Mouse (Mus musculus) intestine, embryonic 14.5 days (tissue): ENCODE data around the gene Pard3b. TPM values are rescaled to one million over a fixed set of nuclear protein-coding genes. Genes with fewer than 3 reads are reported as not detected.

ENCODE experiments used
- ATAC-seq: fragments of 200-750 bp; cut with Nextera tagmentation; replicated peaks from 2 replicates; pipeline ENCODE4 v1.8.0; 2017; ENCODE audit warnings: low read depth, moderate number of reproducible peaks, moderate TSS enrichment, moderate library complexity; ENCODE audit not compliant: low FRiP score, low TSS enrichment
- DNase-seq: peaks from one replicate; pipeline ENCODE4 v3.0.0-alpha.2; 2018; ENCODE audit warnings: low spot score
- H3K27ac ChIP-seq: fragments of 300-500 bp; sonication (generic); 2 replicates; pipeline ENCODE4 v1.5.1; 2014; ENCODE audit warnings: low read depth, mild to moderate bottlenecking, control low read depth
- H3K27me3 ChIP-seq: fragments of 300-500 bp; sonication (generic); replicated peaks from 2 replicates; pipeline ENCODE4 v1.6.1; 2014; ENCODE audit warnings: low read length, control low read depth; ENCODE audit not compliant: control insufficient read depth, insufficient read depth
- H3K36me3 ChIP-seq: fragments of 300-500 bp; sonication (generic); 2 replicates; pipeline ENCODE4 v1.6.1; 2014; ENCODE audit warnings: low read length, control low read depth; ENCODE audit not compliant: control insufficient read depth, insufficient read depth
- H3K4me1 ChIP-seq: fragments of 300-500 bp; sonication (generic); replicated peaks from 2 replicates; pipeline ENCODE4 v1.6.1; 2014; ENCODE audit warnings: low read length, control low read depth, mixed read lengths; ENCODE audit not compliant: control insufficient read depth, insufficient read depth
- H3K4me2 ChIP-seq: fragments of 300-500 bp; sonication (generic); 2 replicates; pipeline ENCODE4 v1.6.1; 2014; ENCODE audit warnings: low read length
- H3K4me3 ChIP-seq: fragments of 300-500 bp; sonication (generic); 2 replicates; pipeline ENCODE4 v1.5.1; 2014; ENCODE audit warnings: low read depth, low read length, control low read depth, mixed read lengths
- H3K9ac ChIP-seq: fragments of 300-500 bp; sonication (generic); 2 replicates; pipeline ENCODE4 v1.6.1; 2014; ENCODE audit warnings: mild to moderate bottlenecking, low read length
- H3K9me3 ChIP-seq: fragments of 300-500 bp; sonication (generic); 2 replicates; pipeline ENCODE4 v1.6.1; 2016; ENCODE audit warnings: low read length, control low read depth; ENCODE audit not compliant: control insufficient read depth
- WGBS: fragments of 180-500 bp; shearing (Covaris S2); extraction: QIAGEN DNeasy Blood & Tissue Kit; methylation state at CpG from one replicate; pipeline ENCODE4 v1.1.7; 2014; 5-methylcytosine and 5-hydroxymethylcytosine counted together
- polyA plus RNA-seq: library from polyadenylated mRNA; unstranded; fragments of >200 nt; fragmentation: Nextera tagmentation; extraction: Ambion mirVana; gene quantifications from 2 replicates; pipeline ENCODE4 v1.2.1, GENCODE M21; 2014

Gene Pard3b
- polyA plus RNA-seq, 1 experiment from 2014 or later = 37.7 TPM

DNA sequence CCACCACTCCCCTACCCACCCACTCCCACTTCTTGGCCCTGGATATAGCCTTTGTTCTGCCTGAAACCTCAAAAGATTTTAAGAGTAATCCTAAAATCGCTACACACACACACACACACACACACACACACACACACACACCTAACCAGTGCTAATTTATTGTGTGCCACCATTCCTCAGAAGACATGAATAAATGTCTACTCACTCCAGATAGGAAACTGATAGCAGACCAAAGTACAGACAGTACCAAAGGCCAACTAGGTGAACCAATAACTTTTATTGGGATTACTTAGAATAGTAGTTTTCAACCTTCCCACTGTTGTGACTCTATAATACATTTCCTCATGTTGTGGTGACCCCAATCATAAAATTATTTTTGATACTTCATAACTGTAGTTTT, 483.8 kb downstream of the Pard3b start:
- Histone ChIP-seq H3K4me3 (no peak overlapping the region), H3K9me3 (no peaks in the 10 kb centered on the region), H3K27ac (no peak overlapping the region), H3K9ac (no peak overlapping the region), H3K27me3 (no peaks in the 10 kb centered on the region), H3K4me1 (no peaks in the 10 kb centered on the region), H3K36me3 (no peaks in the 10 kb centered on the region), H3K4me2 (no peak overlapping the region)
- DNase-seq = no peak
- ATAC-seq = no peak
- whole genome bisulfite sequencing = 100% methylated on average over 1 of the region's 1 CpGs

- Histone ChIP-seq H3K4me1 (no peaks in the 10 kb centered on the region), H3K9me3 (no peaks in the 10 kb centered on the region), H3K36me3 (no peaks in the 10 kb centered on the region), H3K4me3 (no peak overlapping the region), H3K9ac (no peak overlapping the region), H3K4me2 (no peak overlapping the region), H3K27me3 (no peaks in the 10 kb centered on the region), H3K27ac (no peak overlapping the region)
- DNase-seq (no peak), ATAC-seq (no peak)
- 78% methylated on average over 2 of the region's 2 CpGs for WGBS
These were observed 490.6 kb downstream of the Pard3b start for GRCm38 (mm10) chr1:62129186-62129585.

DNA sequence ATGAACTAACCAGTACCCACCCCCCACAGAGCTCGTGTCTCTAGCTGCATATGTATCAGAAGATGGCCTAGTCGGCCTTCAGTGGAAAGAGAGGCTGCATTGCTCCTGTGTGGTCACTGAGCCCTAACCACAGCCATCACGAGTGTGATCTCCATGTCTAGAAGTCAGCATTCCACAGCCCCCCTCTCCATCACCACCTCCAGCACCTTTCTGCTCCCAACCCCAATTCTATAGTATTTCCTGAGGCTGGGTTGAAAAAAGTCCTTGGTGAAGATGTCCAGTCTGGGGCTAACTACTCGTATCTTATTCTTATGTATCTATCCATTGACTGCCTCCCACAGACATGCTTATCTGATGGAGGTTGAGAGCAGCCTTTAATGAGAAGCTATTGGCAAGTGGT, 509.5 kb downstream of the Pard3b start:
- Histone ChIP-seq H3K9me3 (no peaks in the 10 kb centered on the region), H3K27ac (no peak overlapping the region), H3K36me3 (no peaks in the 10 kb centered on the region), H3K9ac (no peak overlapping the region), H3K4me1 (no peaks in the 10 kb centered on the region; the same call in 1 of the 2 replicates), H3K4me2 (no peak overlapping the region), H3K27me3 (no peaks in the 10 kb centered on the region), H3K4me3 (no peak overlapping the region)
- no peak for DNase-seq
- 79% methylated on average over 4 of the region's 4 CpGs for WGBS
- no peak for ATAC-seq

DNA sequence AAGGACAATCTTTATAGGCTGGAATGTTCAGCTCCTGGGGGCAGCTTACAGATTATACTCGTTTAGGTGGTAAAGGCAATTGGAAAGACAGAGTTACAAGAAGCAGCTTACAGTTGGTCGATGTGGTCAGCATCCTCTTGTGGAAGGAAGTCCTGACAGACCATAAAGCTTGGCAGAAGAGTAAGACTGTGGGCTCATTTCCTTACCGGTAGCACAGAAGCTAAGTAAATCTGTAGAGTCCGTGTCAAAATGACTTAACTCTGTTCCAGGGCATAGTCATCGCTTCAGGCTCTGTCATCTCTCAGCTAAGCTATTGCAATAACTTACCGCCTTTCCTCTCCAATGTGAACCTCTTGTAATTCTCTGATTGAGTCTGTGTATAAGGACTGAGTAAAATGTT, 510.2 kb downstream of the Pard3b start:
- ATAC-seq (no peak), DNase-seq (no peak)
- Histone ChIP-seq H3K4me3 (no peak overlapping the region), H3K27ac (no peak overlapping the region), H3K27me3 (no peaks in the 10 kb centered on the region), H3K36me3 (no peaks in the 10 kb centered on the region), H3K4me2 (no peak overlapping the region), H3K9ac (no peak overlapping the region), H3K9me3 (no peaks in the 10 kb centered on the region), H3K4me1 (no peaks in the 10 kb centered on the region; the same call in 1 of the 2 replicates)
- WGBS = 88% methylated on average over 6 of the region's 6 CpGs

GRCm38 (mm10) chr1:62155970-62156369, 517.3 kb downstream of the Pard3b start:
- Histone ChIP-seq H3K9ac (no peak overlapping the region), H3K4me3 (no peak overlapping the region), H3K4me1 (no peaks in the 10 kb centered on the region), H3K4me2 (no peak overlapping the region), H3K27ac (no peak overlapping the region), H3K27me3 (no peaks in the 10 kb centered on the region), H3K36me3 (no peaks in the 10 kb centered on the region), H3K9me3 (no peaks in the 10 kb centered on the region)
- 60% methylated on average over 1 of the region's 1 CpGs for WGBS
- no peak for DNase-seq
- ATAC-seq = no peak

DNA sequence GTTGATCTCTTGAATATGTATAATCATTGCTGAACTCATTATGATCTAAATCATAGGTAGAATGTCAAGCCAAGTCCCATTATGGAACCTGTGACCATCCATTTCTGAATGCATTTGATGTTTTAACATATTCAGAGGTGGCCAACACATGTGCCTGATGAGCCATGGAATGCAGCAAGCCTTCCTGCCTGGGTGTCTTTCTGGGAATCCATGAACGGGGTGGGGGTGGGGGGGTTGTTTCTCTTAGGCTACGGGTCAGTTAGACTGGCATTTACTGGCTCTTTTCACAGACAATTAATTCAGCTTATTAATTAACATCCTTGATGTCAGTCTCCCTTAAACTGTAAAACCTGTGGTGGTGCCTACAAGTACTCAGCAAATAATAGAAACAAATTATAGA, 521.0 kb downstream of the Pard3b start:
- H3K9ac ChIP-seq = no peak overlapping the region
- H3K4me2 ChIP-seq = no peak overlapping the region
- ATAC-seq = no peak
- no peaks in the 10 kb centered on the region for H3K27me3 ChIP-seq
- 88% methylated on average over 2 of the region's 2 CpGs for WGBS
- no peaks in the 10 kb centered on the region for H3K4me1 ChIP-seq
- DNase-seq = no peak
- H3K9me3 ChIP-seq = no peaks in the 10 kb centered on the region
- no peaks in the 10 kb centered on the region for H3K36me3 ChIP-seq
- no peak overlapping the region for H3K27ac ChIP-seq
- no peak overlapping the region for H3K4me3 ChIP-seq

GRCm38 (mm10) chr1:62175013-62175640, 536.5 kb downstream of the Pard3b start:
- ATAC-seq (no peak), DNase-seq (no peak)
- Histone ChIP-seq H3K27me3 (no peaks in the 10 kb centered on the region), H3K4me3 (no peak overlapping the region), H3K27ac (no peak overlapping the region), H3K36me3 (no peaks in the 10 kb centered on the region), H3K9me3 (no peaks in the 10 kb centered on the region), H3K9ac (no peak overlapping the region), H3K4me1 (no peaks in the 10 kb centered on the region; the same call in 1 of the 2 replicates), H3K4me2 (no peak overlapping the region)
- WGBS = 76% methylated on average over 1 of the region's 1 CpGs

GRCm38 (mm10) chr1:62181638-62182037, 543.0 kb downstream of the Pard3b start:
- Histone ChIP-seq H3K9ac (no peak overlapping the region), H3K4me2 (no peak overlapping the region), H3K36me3 (no peaks in the 10 kb centered on the region), H3K27me3 (no peaks in the 10 kb centered on the region), H3K4me3 (no peak overlapping the region), H3K9me3 (no peaks in the 10 kb centered on the region), H3K27ac (no peak overlapping the region), H3K4me1 (peaks cover 8% of the 10 kb centered on the region)
- DNase-seq (no peak), ATAC-seq (no peak)
- 22% methylated on average over 5 of the region's 5 CpGs for WGBS

DNA sequence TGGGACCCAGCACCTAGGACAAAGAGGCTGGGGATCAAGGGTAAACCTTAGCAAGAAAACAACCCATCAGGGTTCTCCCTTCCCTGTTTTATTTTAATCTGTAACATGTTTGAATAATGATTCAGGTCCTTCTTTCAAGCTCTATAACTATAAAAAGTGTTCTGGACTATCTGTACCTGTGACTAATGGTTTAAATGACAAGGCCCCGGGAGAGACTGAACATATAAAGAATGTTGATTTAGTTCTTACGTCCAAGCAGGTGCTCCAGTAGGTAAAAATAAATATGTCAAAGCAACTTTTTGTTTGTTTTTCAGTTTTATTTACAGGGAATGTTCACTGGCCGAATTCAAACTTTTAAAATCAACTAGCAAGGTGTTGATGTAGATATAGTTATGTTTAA, 544.0 kb downstream of the Pard3b start:
- no peak for DNase-seq
- Histone ChIP-seq H3K9me3 (no peaks in the 10 kb centered on the region), H3K4me1 (peaks cover 8% of the 10 kb centered on the region), H3K9ac (no peak overlapping the region), H3K4me2 (no peak overlapping the region), H3K36me3 (no peaks in the 10 kb centered on the region), H3K27ac (no peak overlapping the region), H3K27me3 (no peaks in the 10 kb centered on the region), H3K4me3 (no peak overlapping the region)
- WGBS = 73% methylated on average over 3 of the region's 3 CpGs
- no peak for ATAC-seq
